Mouse (Mus musculus) R1 (cell line): ENCODE data around the gene Trir.
A peak's percentile ranks its signal among the peaks of the same experiment; 100 is the strongest.

ENCODE experiments used
- DNase-seq: peaks from one replicate; pipeline ENCODE4 v3.0.0-alpha.2; 2018; ENCODE audit warnings: low read depth, low spot score

Gene Trir

DNA sequence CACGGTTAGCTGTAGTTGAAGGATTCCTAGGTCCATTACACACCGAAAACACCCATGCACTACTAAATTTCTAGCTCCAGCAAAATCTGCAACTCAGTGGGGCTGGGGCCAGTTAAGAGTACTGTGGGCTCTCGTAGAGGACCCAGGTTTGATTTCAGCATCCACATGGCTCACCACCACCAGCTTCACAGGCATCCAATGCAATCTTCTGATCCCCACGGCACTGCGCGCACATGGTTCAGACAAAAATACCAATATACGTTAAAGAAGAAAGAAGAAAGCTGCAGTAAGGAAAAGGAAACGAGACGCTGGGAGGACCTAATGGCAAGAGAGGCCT, 9.7 kb downstream of the Trir start:
- DNase-seq = no peak

GRCm38 (mm10) chr8:85036718-85037365, 10.2 kb downstream of the Trir start, which contains the start of gene Tnpo2:
Tnpo2 (plus strand) TSS chr8:85036915.
- peak; percentile 99 for DNase-seq

GRCm38 (mm10) chr8:85037366-85037680, 10.7 kb downstream of the Trir start:
- peak; percentile 89 for DNase-seq

GRCm38 (mm10) chr8:85037681-85038531, 11.3 kb downstream of the Trir start:
- DNase-seq = peak; percentile 53

DNA sequence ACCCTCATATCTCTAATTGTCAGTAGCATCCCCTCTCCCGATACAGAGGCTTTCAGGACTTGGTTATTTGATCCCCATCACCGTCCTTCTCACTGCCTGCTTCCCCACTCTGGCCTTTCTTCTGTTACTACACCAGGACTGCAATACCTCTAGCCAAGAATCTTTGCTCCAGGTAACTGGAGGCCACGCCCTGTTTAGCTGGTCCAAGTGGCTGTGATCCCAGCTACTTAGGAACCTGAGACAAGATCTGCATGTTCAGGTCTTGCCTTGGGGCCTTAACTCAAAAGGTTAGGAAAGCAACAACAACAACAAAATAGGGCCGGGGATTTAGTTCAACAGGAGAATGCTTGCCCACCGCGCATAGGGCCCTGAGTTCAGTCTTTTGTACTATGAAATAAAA, 17.0 kb downstream of the Trir start:
- no peak for DNase-seq

GRCm38 (mm10) chr8:85057367-85057766, 30.7 kb downstream of the Trir start:
- DNase-seq = no peak

- DNase-seq = peak; percentile 97
Measured at GRCm38 (mm10) chr8:85059879-85060616, 33.4 kb downstream of the Trir start, which contains the start of gene Fbxw9. Fbxw9 (plus strand) TSS chr8:85060055.

DNA sequence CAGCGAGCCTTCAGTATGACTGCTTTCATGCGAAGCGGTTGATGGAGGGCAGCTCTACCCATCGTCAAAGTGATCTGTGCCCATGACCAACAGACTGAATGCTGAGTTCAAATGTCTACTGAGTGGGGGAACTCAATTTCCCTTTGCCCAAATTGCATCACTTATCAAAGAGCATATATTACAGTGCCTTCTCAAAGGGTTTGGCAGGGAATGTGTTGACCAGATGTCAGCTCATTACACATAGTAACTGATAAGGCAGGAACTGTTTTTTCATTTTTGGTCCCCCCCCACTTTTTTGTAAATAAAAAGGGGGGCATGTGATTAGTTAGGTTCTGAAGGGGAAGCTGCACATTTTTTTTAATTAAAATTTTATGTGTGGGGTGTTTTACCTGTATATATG, 36.0 kb downstream of the Trir start:
- no peak for DNase-seq

DNA sequence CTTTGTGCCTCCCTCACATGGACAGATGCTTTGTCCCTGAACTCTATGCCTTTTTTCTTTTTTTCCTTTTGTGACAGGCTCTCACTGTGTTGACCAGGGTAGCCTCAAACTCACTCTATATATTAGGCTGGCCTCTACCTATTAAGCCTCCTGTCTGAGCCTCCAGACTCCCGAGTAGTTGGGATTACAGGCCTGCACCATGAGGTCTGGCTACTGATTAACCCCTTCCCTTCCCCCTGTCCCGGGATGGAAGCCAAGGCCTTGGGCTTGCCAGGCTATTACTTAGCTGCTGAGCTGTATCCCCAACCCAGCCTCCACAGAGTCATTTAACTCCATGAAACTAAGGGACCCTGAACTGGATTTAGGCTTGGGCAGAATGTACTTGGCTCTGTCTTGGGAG, 38.6 kb downstream of the Trir start:
- no peak for DNase-seq

DNA sequence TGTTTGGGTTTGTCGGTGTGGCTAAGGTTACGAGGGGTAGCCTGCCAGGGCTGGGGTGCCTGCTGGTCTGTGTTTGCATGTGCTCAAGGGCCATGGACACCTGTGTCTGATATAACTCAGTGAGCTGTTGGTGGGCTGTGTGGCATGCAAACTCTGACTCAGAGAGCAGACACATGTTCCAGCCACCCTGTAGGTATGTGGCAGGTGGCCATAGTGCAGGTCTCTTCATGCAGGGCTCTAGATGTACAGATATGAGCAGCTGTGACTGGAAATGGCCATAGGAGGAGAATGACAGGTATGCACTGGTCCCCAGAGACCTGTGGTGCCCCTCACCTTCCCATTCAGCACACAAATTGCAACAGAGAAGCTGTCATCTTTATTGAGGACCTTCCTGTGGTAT, 40.5 kb downstream of the Trir start:
- DNase-seq = no peak

DNA sequence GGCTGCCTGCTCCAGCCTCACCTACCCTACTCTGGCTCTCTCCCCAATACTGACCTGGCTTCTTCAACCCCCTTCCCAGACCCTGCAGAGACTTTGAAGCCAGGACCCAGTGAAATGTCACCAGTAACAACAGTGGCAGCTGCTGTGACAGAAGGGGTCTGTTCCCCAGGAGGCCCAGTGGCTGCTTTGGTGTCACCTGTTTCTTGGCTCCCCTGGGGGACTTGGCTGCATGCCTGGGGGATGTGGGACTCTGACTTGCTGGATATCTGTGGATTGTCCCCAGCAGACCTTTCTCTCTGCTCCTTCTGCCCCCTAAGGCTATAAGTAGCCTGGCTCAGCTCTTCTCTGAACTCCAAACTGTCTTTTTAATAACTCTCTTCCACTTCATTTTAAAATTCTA, 41.4 kb downstream of the Trir start, which contains the start of gene Gm5741:
TSS of gene Gm5741 (minus strand) at position 1 of the 400 bp plus-strand sequence.
- no peak for DNase-seq

GRCm38 (mm10) chr8:85071041-85071440, 44.4 kb downstream of the Trir start:
- peak; percentile 37 for DNase-seq

DNA sequence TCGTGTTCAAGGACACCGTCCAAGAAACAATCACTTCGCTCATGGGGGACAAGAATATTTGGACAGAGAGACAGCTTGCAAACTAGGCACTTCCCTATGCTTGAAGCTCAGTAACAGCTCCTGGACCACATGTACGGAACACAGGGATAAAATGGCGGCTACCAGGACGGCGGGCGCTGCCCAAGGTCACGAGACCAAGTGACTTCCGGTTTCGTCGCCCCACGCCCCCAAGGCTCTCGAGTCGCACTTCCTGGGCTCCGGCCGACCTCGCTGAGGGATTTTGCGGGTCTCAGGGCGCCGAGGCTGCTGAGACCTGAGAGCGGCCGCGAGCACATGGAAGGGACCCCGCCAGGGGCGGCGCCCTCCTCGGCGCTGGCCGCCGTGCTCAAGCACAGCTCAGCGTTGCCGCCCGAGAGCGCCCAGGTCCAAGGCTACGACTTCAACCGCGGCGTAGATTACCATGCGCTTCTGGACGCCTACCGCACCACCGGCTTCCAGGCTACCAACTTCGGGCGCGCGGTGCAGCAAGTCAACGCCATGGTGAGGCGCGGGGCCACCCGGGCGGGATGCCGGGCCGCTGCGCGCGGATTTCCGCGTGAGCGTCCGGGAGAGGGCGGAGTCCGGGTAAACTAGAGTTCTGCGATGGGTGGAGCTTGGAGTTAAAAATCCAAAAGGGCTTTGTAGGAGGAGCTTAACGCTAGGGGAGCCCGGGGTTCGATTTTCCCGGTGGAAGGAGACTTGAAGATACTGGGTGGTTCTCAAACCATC, 45.1 kb downstream of the Trir start, which contains the start of gene Dhps:
TSS of gene Dhps (plus strand) at position 244 of the 768 bp plus-strand sequence.
- DNase-seq = peak; percentile 94

GRCm38 (mm10) chr8:85072364-85072929, 45.8 kb downstream of the Trir start:
- DNase-seq = no peak

DNA sequence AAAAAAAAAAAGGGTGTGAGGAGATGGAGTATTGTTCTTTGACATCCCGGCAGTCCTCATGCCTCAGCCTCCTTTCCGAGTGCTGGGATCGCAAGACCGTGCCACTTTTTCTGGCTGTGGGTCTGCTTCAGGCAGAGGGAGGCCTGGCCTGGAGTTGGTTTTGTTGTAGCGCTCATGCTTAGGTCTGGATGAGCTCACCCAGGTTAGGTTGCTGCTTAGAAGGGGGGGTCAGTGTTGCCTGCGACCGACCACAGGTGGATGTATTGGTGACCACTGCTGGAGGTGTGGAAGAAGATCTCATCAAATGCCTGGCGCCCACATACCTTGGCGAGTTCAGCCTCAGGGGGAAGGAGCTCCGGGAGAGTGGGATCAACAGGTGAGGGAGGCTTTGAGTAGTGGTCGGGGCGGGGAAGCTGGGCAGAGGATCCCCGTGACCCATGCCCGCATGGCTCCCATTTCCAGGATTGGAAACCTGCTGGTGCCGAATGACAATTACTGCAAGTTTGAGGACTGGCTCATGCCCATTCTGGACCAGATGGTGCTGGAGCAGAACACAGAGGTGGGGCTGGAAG, 46.5 kb downstream of the Trir start:
- DNase-seq = no peak

GRCm38 (mm10) chr8:85074167-85074566, 47.5 kb downstream of the Trir start:
- DNase-seq = no peak

DNA sequence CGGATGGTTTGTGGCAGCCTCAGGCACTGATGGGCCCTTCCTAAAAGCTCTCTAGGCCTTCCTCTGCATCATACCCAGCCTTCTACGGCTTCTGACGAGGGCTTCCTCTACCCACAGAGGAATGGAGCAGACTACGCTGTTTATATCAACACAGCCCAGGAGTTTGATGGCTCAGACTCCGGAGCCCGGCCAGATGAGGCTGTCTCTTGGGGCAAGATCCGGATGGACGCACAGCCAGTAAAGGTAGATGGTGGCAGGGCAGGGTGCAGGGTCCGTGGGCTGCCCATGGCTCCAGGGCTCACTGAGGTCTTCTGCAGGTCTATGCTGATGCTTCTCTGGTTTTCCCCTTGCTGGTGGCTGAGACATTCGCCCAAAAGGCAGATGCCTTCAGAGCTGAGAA, 48.0 kb downstream of the Trir start:
- DNase-seq = no peak

GRCm38 (mm10) chr8:85076001-85076400, 49.4 kb downstream of the Trir start:
- DNase-seq = peak; percentile 77

- DNase-seq = peak; percentile 86
Measured at GRCm38 (mm10) chr8:85076993-85077392, 50.4 kb downstream of the Trir start.
